Mouse (Mus musculus) skeletal muscle tissue, adult 2 months (tissue): ENCODE measurements around the gene E2f3.

Source experiments
- DNase-seq: peaks from one replicate; pipeline ENCODE4 v3.0.0-alpha.2; 2012; ENCODE audit warnings: low read depth, low spot score

Gene E2f3

GRCm38 (mm10) chr13:29919841-29920240 is 66.0 kb downstream of the E2f3 start:
- DNase-seq = no peak

- DNase-seq = no peak
These were observed 69.3 kb downstream of the E2f3 start for GRCm38 (mm10) chr13:29916561-29916960.

- DNase-seq = no peak
These were observed 72.3 kb downstream of the E2f3 start for GRCm38 (mm10) chr13:29913606-29914005.

- no peak for DNase-seq
These were observed 72.8 kb downstream of the E2f3 start for GRCm38 (mm10) chr13:29913061-29913460.

GRCm38 (mm10) chr13:29912251-29912650 is 73.6 kb downstream of the E2f3 start:
- no peak for DNase-seq

- no peak for DNase-seq
These were observed 74.7 kb downstream of the E2f3 start for GRCm38 (mm10) chr13:29911141-29911540.

GRCm38 (mm10) chr13:29908431-29908830 is 77.4 kb downstream of the E2f3 start:
- DNase-seq = no peak

- DNase-seq = no peak
These were observed 77.9 kb downstream of the E2f3 start for GRCm38 (mm10) chr13:29907995-29908394.

- DNase-seq = no peak
These were observed 79.1 kb downstream of the E2f3 start for GRCm38 (mm10) chr13:29906734-29907133.

GRCm38 (mm10) chr13:29903341-29903740 is 82.5 kb downstream of the E2f3 start:
- no peak for DNase-seq

- DNase-seq = no peak
These were observed 83.2 kb downstream of the E2f3 start for GRCm38 (mm10) chr13:29902676-29903075.

- DNase-seq = no peak
These were observed 84.2 kb downstream of the E2f3 start for GRCm38 (mm10) chr13:29901641-29902040.

- DNase-seq = no peak
These were observed 119.1 kb downstream of the E2f3 start for GRCm38 (mm10) chr13:29866780-29867179.

- no peak for DNase-seq
These were observed 121.5 kb downstream of the E2f3 start for GRCm38 (mm10) chr13:29864331-29864730.

GRCm38 (mm10) chr13:29860087-29860486 is 125.8 kb downstream of the E2f3 start:
- DNase-seq = no peak

GRCm38 (mm10) chr13:29857436-29857835 is 128.4 kb downstream of the E2f3 start:
- DNase-seq = peak; percentile 57
